Mouse (Mus musculus) lung, embryonic 15.5 days (tissue): ENCODE measurements at regions not wholly inside any gene's neighbourhood (a gene's known extent, or its start where the extent isn't known, plus 50 kb on each side); places are given as distances from the start of the nearest gene placed in this dataset.

Experiments
- ATAC-seq: fragments of 200-750 bp; cut with Nextera tagmentation; 2 replicates; pipeline ENCODE4 v1.8.0; 2017; ENCODE audit warnings: moderate number of reproducible peaks, borderline replicate concordance; ENCODE audit not compliant: low FRiP score, low TSS enrichment; ENCODE audit errors: extremely low read depth
- H3K27ac ChIP-seq: fragments of 300-500 bp; sonication (generic); 2 replicates; pipeline ENCODE4 v1.5.1; 2015; ENCODE audit warnings: moderate library complexity, mild to moderate bottlenecking, inconsistent platforms
- H3K27me3 ChIP-seq: fragments of 300-500 bp; sonication (generic); 2 replicates; pipeline ENCODE4 v1.6.1; 2015; ENCODE audit warnings: inconsistent platforms
- H3K36me3 ChIP-seq: fragments of 300-500 bp; sonication (generic); 2 replicates; pipeline ENCODE4 v1.6.1; 2015; ENCODE audit warnings: inconsistent platforms
- H3K4me1 ChIP-seq: fragments of 300-500 bp; sonication (generic); 2 replicates; pipeline ENCODE4 v1.6.1; 2015; ENCODE audit warnings: inconsistent platforms
- H3K4me2 ChIP-seq: fragments of 300-500 bp; sonication (generic); 2 replicates; pipeline ENCODE4 v1.6.1; 2015; ENCODE audit warnings: inconsistent platforms, mild to moderate bottlenecking, moderate library complexity
- H3K4me3 ChIP-seq: fragments of 300-500 bp; sonication (generic); 2 replicates; pipeline ENCODE4 v1.5.1; 2015; ENCODE audit warnings: mild to moderate bottlenecking, inconsistent platforms
- H3K9ac ChIP-seq: fragments of 300-500 bp; sonication (generic); 2 replicates; pipeline ENCODE4 v1.6.1; 2015; ENCODE audit warnings: inconsistent platforms
- H3K9me3 ChIP-seq: fragments of 300-500 bp; sonication (generic); 2 replicates; pipeline ENCODE4 v1.6.1; 2016; ENCODE audit warnings: inconsistent platforms
- WGBS: fragments of 180-500 bp; shearing (Covaris S2); methylation state at CpG from one replicate; pipeline ENCODE4 v1.1.7; 2015; 5-methylcytosine and 5-hydroxymethylcytosine counted together

DNA sequence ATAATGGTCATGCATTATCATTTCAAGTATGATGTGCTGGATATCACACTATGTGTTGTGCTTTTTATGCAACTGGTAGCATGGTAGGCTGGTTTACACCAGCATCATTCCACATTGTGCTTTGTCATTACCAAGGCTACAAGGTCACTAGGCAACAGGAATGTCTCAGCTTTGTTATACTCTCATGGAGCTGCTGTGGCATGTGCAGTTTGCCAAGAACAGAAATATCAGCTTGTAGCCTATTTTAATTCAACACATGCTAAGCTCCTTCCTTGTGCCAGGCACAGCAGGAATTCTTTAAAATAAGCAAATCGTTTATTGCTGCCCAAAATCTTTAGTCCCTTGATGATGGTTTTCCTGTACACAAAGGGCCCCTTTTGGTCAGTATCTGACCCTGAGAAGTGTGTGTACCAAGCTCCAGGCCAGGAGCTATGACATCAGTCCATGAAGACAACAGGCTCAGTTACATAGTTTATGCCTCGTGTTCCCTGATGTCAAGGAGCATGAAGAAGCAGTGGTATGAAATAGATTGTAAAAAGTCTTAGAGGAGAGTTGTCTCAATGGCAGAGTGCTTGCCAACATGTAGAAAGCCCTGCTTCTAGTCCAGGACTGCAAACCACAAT lies 314.0 kb upstream of the Cdyl start:
- H3K9ac ChIP-seq: no peak overlapping the region
- 66% methylated on average over 2 of the region's 2 CpGs for WGBS
- no peaks in the 10 kb centered on the region for H3K27me3 ChIP-seq
- H3K36me3 ChIP-seq: no peaks in the 10 kb centered on the region
- H3K9me3 ChIP-seq: no peaks in the 10 kb centered on the region
- no peak overlapping the region for H3K4me2 ChIP-seq
- ATAC-seq: no peak
- no peak overlapping the region for H3K27ac ChIP-seq
- H3K4me3 ChIP-seq: no peak overlapping the region
- H3K4me1 ChIP-seq: no peaks in the 10 kb centered on the region

GRCm38 (mm10) chr13:35348283-35348682 lies 311.4 kb upstream of the Cdyl start:
- no peaks in the 10 kb centered on the region for H3K4me1 ChIP-seq
- ATAC-seq: no peak
- H3K27ac ChIP-seq: no peak overlapping the region
- H3K9me3 ChIP-seq: no peaks in the 10 kb centered on the region
- H3K4me2 ChIP-seq: no peak overlapping the region
- no peak overlapping the region for H3K4me3 ChIP-seq
- no peaks in the 10 kb centered on the region for H3K27me3 ChIP-seq
- WGBS: 66% methylated on average over 3 of the region's 3 CpGs
- no peaks in the 10 kb centered on the region for H3K36me3 ChIP-seq
- no peak overlapping the region for H3K9ac ChIP-seq

GRCm38 (mm10) chr13:35359345-35359744 lies 300.3 kb upstream of the Cdyl start:
- Histone ChIP-seq H3K4me2 (no peak overlapping the region), H3K4me1 (no peaks in the 10 kb centered on the region), H3K9ac (no peak overlapping the region), H3K9me3 (no peaks in the 10 kb centered on the region), H3K36me3 (no peaks in the 10 kb centered on the region), H3K27me3 (no peaks in the 10 kb centered on the region), H3K4me3 (no peak overlapping the region), H3K27ac (no peak overlapping the region)
- ATAC-seq: no peak
- 70% methylated on average over 3 of the region's 3 CpGs for WGBS

DNA sequence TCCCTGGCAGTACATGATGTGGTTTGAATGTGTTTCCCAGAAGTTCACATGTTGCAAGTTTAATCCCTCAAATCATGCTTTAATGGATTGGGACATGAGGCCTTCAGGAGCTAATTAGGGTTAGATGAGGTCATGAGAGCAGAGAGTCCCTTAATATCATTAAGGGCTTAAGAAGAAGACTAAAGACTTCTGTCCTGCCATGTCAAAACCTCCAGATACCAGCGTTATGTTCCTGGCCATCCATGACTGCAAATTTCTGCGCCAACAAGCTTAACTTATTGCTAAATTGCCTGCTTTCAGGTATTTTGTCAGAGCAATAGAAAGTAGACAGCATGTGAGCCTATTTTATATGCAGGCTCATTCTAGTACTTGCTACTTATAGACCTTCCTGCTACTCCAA lies 282.1 kb upstream of the Cdyl start:
- no peak overlapping the region for H3K4me2 ChIP-seq
- no peak for ATAC-seq
- H3K9ac ChIP-seq: no peak overlapping the region
- no peaks in the 10 kb centered on the region for H3K27me3 ChIP-seq
- no peaks in the 10 kb centered on the region for H3K9me3 ChIP-seq
- no peak overlapping the region for H3K27ac ChIP-seq
- 95% methylated on average over 2 of the region's 2 CpGs for WGBS
- H3K4me3 ChIP-seq: no peak overlapping the region
- no peaks in the 10 kb centered on the region for H3K36me3 ChIP-seq
- H3K4me1 ChIP-seq: no peaks in the 10 kb centered on the region

DNA sequence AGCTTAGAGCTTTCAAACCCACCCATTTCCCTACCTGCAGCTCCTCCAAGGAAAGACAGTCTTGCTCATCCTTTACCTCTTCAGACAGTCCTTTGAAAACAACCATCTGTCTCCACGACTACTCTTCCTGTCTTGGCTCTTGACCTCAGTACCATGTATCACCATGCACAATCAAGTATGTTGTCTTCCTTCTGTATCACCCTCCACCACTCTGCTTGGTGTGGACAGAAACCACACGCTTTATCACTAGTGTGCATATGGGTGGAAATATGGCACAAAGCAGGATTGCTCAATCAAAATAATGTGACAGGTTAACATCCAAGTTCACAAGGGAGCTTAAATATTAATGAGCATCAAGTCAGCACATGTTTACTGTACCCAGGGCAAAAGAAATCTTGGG lies 280.1 kb upstream of the Cdyl start:
- no peaks in the 10 kb centered on the region for H3K9me3 ChIP-seq
- WGBS: 70% methylated on average over 2 of the region's 2 CpGs
- no peak overlapping the region for H3K9ac ChIP-seq
- H3K4me3 ChIP-seq: no peak overlapping the region
- H3K27me3 ChIP-seq: no peaks in the 10 kb centered on the region
- peaks cover 12% of the 10 kb centered on the region; the same call in 1 of the 2 replicates for H3K4me1 ChIP-seq
- H3K4me2 ChIP-seq: no peak overlapping the region
- no peak overlapping the region for H3K27ac ChIP-seq
- no peaks in the 10 kb centered on the region for H3K36me3 ChIP-seq
- no peak for ATAC-seq

- ATAC-seq: no peak
- Histone ChIP-seq H3K9me3 (no peaks in the 10 kb centered on the region), H3K27ac (no peak overlapping the region), H3K4me1 (peaks cover 12% of the 10 kb centered on the region; the same call in 1 of the 2 replicates), H3K36me3 (no peaks in the 10 kb centered on the region), H3K4me3 (no peak overlapping the region), H3K27me3 (no peaks in the 10 kb centered on the region), H3K9ac (no peak overlapping the region), H3K4me2 (no peak overlapping the region)
- WGBS: 58% methylated on average over 3 of the region's 3 CpGs
Observed at GRCm38 (mm10) chr13:35380224-35381009, 279.2 kb upstream of the Cdyl start.

GRCm38 (mm10) chr13:35381641-35382040 lies 278.0 kb upstream of the Cdyl start:
- Histone ChIP-seq H3K27ac (no peak overlapping the region), H3K36me3 (no peaks in the 10 kb centered on the region), H3K4me3 (no peak overlapping the region), H3K4me1 (peaks cover 12% of the 10 kb centered on the region; the same call in 1 of the 2 replicates), H3K4me2 (no peak overlapping the region), H3K27me3 (no peaks in the 10 kb centered on the region), H3K9me3 (no peaks in the 10 kb centered on the region), H3K9ac (no peak overlapping the region)
- WGBS: 54% methylated on average over 2 of the region's 2 CpGs
- no peak for ATAC-seq

- ATAC-seq: peak; percentile 67
- Histone ChIP-seq H3K27ac (peak overlapping the region; percentile 46), H3K9ac (no peak overlapping the region), H3K27me3 (no peaks in the 10 kb centered on the region), H3K4me3 (no peak overlapping the region), H3K4me1 (peaks cover 12% of the 10 kb centered on the region; the same call in 1 of the 2 replicates), H3K9me3 (no peaks in the 10 kb centered on the region), H3K4me2 (peak overlapping the region; percentile 16; the same call in 1 of the 2 replicates), H3K36me3 (no peaks in the 10 kb centered on the region)
- WGBS: 30% methylated on average over 12 of the region's 12 CpGs
Observed at GRCm38 (mm10) chr13:35383000-35383623, 276.5 kb upstream of the Cdyl start.

- peak overlapping the region; percentile 46 for H3K27ac ChIP-seq
- H3K4me2 ChIP-seq: peak overlapping the region; percentile 16; the same call in 1 of the 2 replicates
- no peaks in the 10 kb centered on the region for H3K9me3 ChIP-seq
- 29% methylated on average over 8 of the region's 8 CpGs for WGBS
- H3K27me3 ChIP-seq: no peaks in the 10 kb centered on the region
- peaks cover 12% of the 10 kb centered on the region; the same call in 1 of the 2 replicates for H3K4me1 ChIP-seq
- no peaks in the 10 kb centered on the region for H3K36me3 ChIP-seq
- H3K4me3 ChIP-seq: no peak overlapping the region
- ATAC-seq: peak; percentile 62
- H3K9ac ChIP-seq: no peak overlapping the region
Observed at GRCm38 (mm10) chr13:35383624-35384018, 276.0 kb upstream of the Cdyl start.

DNA sequence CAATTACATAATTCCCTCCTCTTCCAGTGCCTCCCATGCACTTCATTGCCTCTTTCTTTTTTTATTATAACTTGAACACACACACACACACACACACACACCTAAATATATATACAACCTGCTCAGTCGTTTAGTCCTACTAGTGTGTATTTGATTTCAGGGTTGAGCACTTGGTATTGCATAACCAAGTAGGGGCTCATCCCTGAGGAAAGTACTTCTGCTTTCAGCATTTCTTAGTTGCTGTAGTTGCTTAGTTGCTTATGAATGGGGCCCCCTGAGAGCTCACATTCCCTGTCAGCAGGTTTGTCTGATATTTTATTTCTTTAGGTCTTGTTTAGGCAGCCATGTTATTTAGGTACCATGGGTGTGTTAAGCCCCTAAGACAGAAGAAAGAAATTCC lies 271.3 kb upstream of the Cdyl start:
- peaks cover 6% of the 10 kb centered on the region; the same call in 1 of the 2 replicates for H3K4me1 ChIP-seq
- H3K9ac ChIP-seq: no peak overlapping the region
- no peaks in the 10 kb centered on the region for H3K36me3 ChIP-seq
- no peak overlapping the region for H3K4me3 ChIP-seq
- H3K27me3 ChIP-seq: no peaks in the 10 kb centered on the region
- no peak for ATAC-seq
- H3K27ac ChIP-seq: no peak overlapping the region
- 38% methylated on average over 1 of the region's 1 CpGs for WGBS
- H3K4me2 ChIP-seq: no peak overlapping the region
- H3K9me3 ChIP-seq: no peaks in the 10 kb centered on the region

GRCm38 (mm10) chr13:35389781-35390525 lies 269.7 kb upstream of the Cdyl start:
- Histone ChIP-seq H3K27me3 (no peaks in the 10 kb centered on the region), H3K36me3 (no peaks in the 10 kb centered on the region), H3K9ac (no peak overlapping the region), H3K27ac (no peak overlapping the region), H3K9me3 (no peaks in the 10 kb centered on the region), H3K4me1 (peaks cover under 1% of the 10 kb centered on the region; the same call in 1 of the 2 replicates), H3K4me3 (no peak overlapping the region), H3K4me2 (no peak overlapping the region)
- WGBS: 59% methylated on average over 6 of the region's 6 CpGs
- no peak for ATAC-seq
